Mouse (Mus musculus): ENCODE results near the gene Stag2.

Stag2 gene

GRCm38 (mm10) chrX:42148788-42149556 is at the start of gene Stag2:
Gene Stag2, plus strand, starts transcription at chrX:42149317.
- peak; percentile 80 for DNase-seq (ENCODE audit: low read depth, low spot score)

GRCm38 (mm10) chrX:42107137-42107536 is 42.0 kb upstream of the Stag2 start:
- no peak for DNase-seq (ENCODE audit: low read depth, low spot score)

GRCm38 (mm10) chrX:42110585-42110984 is 38.5 kb upstream of the Stag2 start:
- DNase-seq (ENCODE audit: low read depth, low spot score): no peak

- DNase-seq (ENCODE audit: low read depth, low spot score): no peak
These were observed 29.6 kb upstream of the Stag2 start for GRCm38 (mm10) chrX:42119442-42120048.

GRCm38 (mm10) chrX:42124963-42125697 is 24.0 kb upstream of the Stag2 start:
- no peak for DNase-seq (ENCODE audit: low read depth, low spot score)

GRCm38 (mm10) chrX:42139882-42140281 is 9.2 kb upstream of the Stag2 start:
- no peak for DNase-seq (ENCODE audit: low read depth, low spot score)

- no peak for DNase-seq (ENCODE audit: low read depth, low spot score)
These were observed 6.5 kb upstream of the Stag2 start for GRCm38 (mm10) chrX:42142620-42143019.

GRCm38 (mm10) chrX:42143991-42144390 is 5.1 kb upstream of the Stag2 start:
- DNase-seq (ENCODE audit: low read depth, low spot score): no peak

GRCm38 (mm10) chrX:42148016-42148451 is 1.1 kb upstream of the Stag2 start:
- no peak for DNase-seq (ENCODE audit: low read depth, low spot score)

- peak; percentile 43 for DNase-seq (ENCODE audit: low read depth, low spot score)
These were observed 634 bp downstream of the Stag2 start for GRCm38 (mm10) chrX:42149557-42150345.

GRCm38 (mm10) chrX:42150346-42151023 is 1.4 kb downstream of the Stag2 start:
- DNase-seq (ENCODE audit: low read depth, low spot score): peak; percentile 61

GRCm38 (mm10) chrX:42151024-42151754 is 2.1 kb downstream of the Stag2 start:
- DNase-seq (ENCODE audit: low read depth, low spot score): no peak

GRCm38 (mm10) chrX:42151903-42152369 is 2.8 kb downstream of the Stag2 start:
- peak; percentile 11 for DNase-seq (ENCODE audit: low read depth, low spot score)

GRCm38 (mm10) chrX:42153056-42153455 is 3.9 kb downstream of the Stag2 start:
- DNase-seq (ENCODE audit: low read depth, low spot score): no peak

GRCm38 (mm10) chrX:42165455-42165854 is 16.3 kb downstream of the Stag2 start:
- no peak for DNase-seq (ENCODE audit: low read depth, low spot score)

- DNase-seq (ENCODE audit: low read depth, low spot score): no peak
These were observed 21.7 kb downstream of the Stag2 start for GRCm38 (mm10) chrX:42170811-42171210.

- no peak for DNase-seq (ENCODE audit: low read depth, low spot score)
These were observed 38.5 kb downstream of the Stag2 start for GRCm38 (mm10) chrX:42187590-42187989.

GRCm38 (mm10) chrX:42188825-42189426 is 39.8 kb downstream of the Stag2 start:
- DNase-seq (ENCODE audit: low read depth, low spot score): no peak

- no peak for DNase-seq (ENCODE audit: low read depth, low spot score)
These were observed 45.5 kb downstream of the Stag2 start for GRCm38 (mm10) chrX:42194608-42195007.

GRCm38 (mm10) chrX:42202482-42202881 is 53.4 kb downstream of the Stag2 start:
- DNase-seq (ENCODE audit: low read depth, low spot score): no peak
